Mouse (Mus musculus) layer of hippocampus, postnatal 25 days (tissue): Measurements from ENCODE around the gene Gab2. TPM values are rescaled to one million over a fixed set of nuclear protein-coding genes. Genes with fewer than 3 reads are reported as not detected.
"Not testable (repeated sequence)": the region's sequence is repeated elsewhere in the genome, so short reads cannot be mapped to it uniquely, and the experiment has no call there.

Experiments used
- DNase-seq, 2 experiments: peaks; one replicate each; pipeline ENCODE4 v3.0.0; 2022; ENCODE audit warnings: mixed read lengths in 2 of 2, low spot score in 1 of 2; ENCODE audit errors: extremely low spot score in 1 of 2
- total RNA-seq, 2 experiments: library from RNA; stranded (reverse); gene quantifications; 2 replicates each; pipeline ENCODE4 v1.2.3; 2021

The Gab2 gene
- total RNA-seq, 2 experiments from 2014 or later: 9.9 to 11.5 TPM

GRCm38 (mm10) chr7:97245950-97246578 is 164.7 kb downstream of the Gab2 start:
- DNase-seq: not testable (repeated sequence)

GRCm38 (mm10) chr7:97247661-97248060 is 166.3 kb downstream of the Gab2 start:
- no peak for DNase-seq

GRCm38 (mm10) chr7:97248136-97248535 is 166.8 kb downstream of the Gab2 start:
- no peak for DNase-seq

GRCm38 (mm10) chr7:97251638-97252037 is 170.3 kb downstream of the Gab2 start:
- DNase-seq: no peak

- no peak for DNase-seq
Measured at GRCm38 (mm10) chr7:97262541-97262940, 181.2 kb downstream of the Gab2 start.

- no peak for DNase-seq
Measured at GRCm38 (mm10) chr7:97270367-97270766, 189.0 kb downstream of the Gab2 start.

- no peak for DNase-seq
Measured at GRCm38 (mm10) chr7:97271068-97271467, 189.7 kb downstream of the Gab2 start.

- no peak for DNase-seq
Measured at GRCm38 (mm10) chr7:97296986-97297385, 215.6 kb downstream of the Gab2 start.

- peak; percentile 41 to 70 for DNase-seq
Measured at GRCm38 (mm10) chr7:97297466-97297865, 216.1 kb downstream of the Gab2 start.

- no peak for DNase-seq
Measured at GRCm38 (mm10) chr7:97298279-97298678, 216.9 kb downstream of the Gab2 start.

GRCm38 (mm10) chr7:97298943-97299342 is 217.6 kb downstream of the Gab2 start:
- peak in 1 of 2 experiments; percentile 3 for DNase-seq

- no peak for DNase-seq
Measured at GRCm38 (mm10) chr7:97300914-97301313, 219.5 kb downstream of the Gab2 start.

- DNase-seq: peak in 1 of 2 experiments; percentile 4
Measured at GRCm38 (mm10) chr7:97301321-97301720, 219.9 kb downstream of the Gab2 start.

GRCm38 (mm10) chr7:97302261-97302660 is 220.9 kb downstream of the Gab2 start:
- peak in 1 of 2 experiments; percentile 3 for DNase-seq

GRCm38 (mm10) chr7:97302876-97303275 is 221.5 kb downstream of the Gab2 start:
- DNase-seq: no peak

GRCm38 (mm10) chr7:97303614-97304013 is 222.2 kb downstream of the Gab2 start:
- DNase-seq: no peak

- peak in 1 of 2 experiments; percentile 2 for DNase-seq
Measured at GRCm38 (mm10) chr7:97304471-97304870, 223.1 kb downstream of the Gab2 start.

- peak in 1 of 2 experiments; percentile 3 for DNase-seq
Measured at GRCm38 (mm10) chr7:97305206-97305605, 223.8 kb downstream of the Gab2 start.

GRCm38 (mm10) chr7:97306813-97307212 is 225.4 kb downstream of the Gab2 start:
- DNase-seq: peak in 1 of 2 experiments; percentile 5

GRCm38 (mm10) chr7:97307546-97307945 is 226.2 kb downstream of the Gab2 start:
- DNase-seq: peak in 1 of 2 experiments; percentile 5

GRCm38 (mm10) chr7:97309461-97310340 is 228.3 kb downstream of the Gab2 start:
- peak in 1 of 2 experiments; percentile 6 for DNase-seq

- DNase-seq: no peak
Measured at GRCm38 (mm10) chr7:97310341-97310635, 228.9 kb downstream of the Gab2 start.
